Mouse (Mus musculus) spleen, adult 2 months (tissue): ENCODE results near the gene Rsrc1.

ENCODE experiments used
- CTCF ChIP-seq: fragments of 200-500 bp; IDR thresholded peaks from 2 replicates; pipeline ENCODE4 v1.5.1; 2011; ENCODE audit warnings: mild to moderate bottlenecking, inconsistent platforms; ENCODE audit not compliant: insufficient read depth, insufficient read length, insufficient replicate concordance; ENCODE audit errors: extremely low read depth
- POLR2A ChIP-seq: fragments of 200-500 bp; IDR thresholded peaks from 2 replicates; pipeline ENCODE4 v1.6.1; 2011; ENCODE audit warnings: low read depth, low read length, inconsistent platforms

- TF ChIP-seq CTCF (no peak), POLR2A (no peak)
Observed at GRCm38 (mm10) chr3:67267448-67267847, 286.3 kb downstream of the Rsrc1 start.
